Mouse (Mus musculus) gastrocnemius, adult 2 months (tissue): ENCODE data around the gene Ascc2. TPM values are rescaled to one million over a fixed set of nuclear protein-coding genes. Genes with fewer than 3 reads are reported as not detected.
"Not testable (repeated sequence)": the region's sequence is repeated elsewhere in the genome, so short reads cannot be mapped to it uniquely, and the experiment has no call there.

Source experiments
- DNase-seq: peaks from one replicate; pipeline ENCODE4 v3.0.0; 2022
- H3K27ac ChIP-seq: fragments of 200-600 bp; 2 replicates; pipeline ENCODE4 v1.8.1; 2022; ENCODE audit warnings: mild to moderate bottlenecking
- H3K4me3 ChIP-seq: fragments of 200-600 bp; 2 replicates; pipeline ENCODE4 v1.8.1; 2022; ENCODE audit warnings: mild to moderate bottlenecking, moderate library complexity
- CTCF ChIP-seq: fragments of 200-600 bp; IDR thresholded peaks from 2 replicates; pipeline ENCODE4 v1.8.1; 2022; ENCODE audit warnings: antibody characterized with exemption, mild to moderate bottlenecking, moderate library complexity
- intact Hi-C: fragments of 180-260 bp; cut with DNase I; formaldehyde crosslinking; loops from one replicate; pipeline ENCODE4 v1.15.1; 2025
- total RNA-seq, 2 experiments: library from RNA; stranded (reverse); gene quantifications; 2 replicates each; pipeline ENCODE4 v1.2.3; 2021

Ascc2 gene
- total RNA-seq, 2 experiments from 2014 or later: 14.4 to 16.7 TPM

GRCm38 (mm10) chr11:4691213-4691612 lies 53.7 kb downstream of the Ascc2 start:
- TF ChIP-seq CTCF: no peak
- no peak overlapping the region for H3K4me3 ChIP-seq
- H3K27ac ChIP-seq: no peak overlapping the region
- intact Hi-C loops: no loop called here
- DNase-seq: no peak

DNA sequence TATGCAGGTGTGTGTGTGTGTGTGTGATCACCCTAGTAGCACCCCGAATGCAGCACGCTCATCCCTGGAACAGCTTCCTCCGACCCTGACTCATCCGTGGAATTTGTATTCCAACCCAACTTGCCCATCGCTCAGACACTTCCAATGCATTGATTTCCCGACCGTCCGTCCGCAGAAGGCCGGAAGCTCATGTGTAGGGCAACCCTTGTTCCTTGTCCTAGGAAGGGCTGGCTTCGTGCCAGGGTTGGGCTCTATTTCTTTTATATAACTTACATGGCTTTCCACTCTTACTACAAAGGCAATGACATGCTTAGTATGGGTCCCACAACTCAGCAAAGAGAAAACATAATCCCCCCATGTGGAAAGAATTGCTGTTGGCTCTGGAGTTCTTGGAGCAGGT lies 54.6 kb downstream of the Ascc2 start:
- intact Hi-C loops: no loop called here
- Histone ChIP-seq H3K4me3 (no peak overlapping the region), H3K27ac (no peak overlapping the region)
- DNase-seq: no peak
- TF ChIP-seq CTCF: no peak

- intact Hi-C loops: no loop called here
- peak; percentile 57 for DNase-seq
- no peak overlapping the region for H3K4me3 ChIP-seq
- no peak overlapping the region for H3K27ac ChIP-seq
- peak; percentile 25; the same call in 1 of the 2 replicates for TF ChIP-seq CTCF
Measured at GRCm38 (mm10) chr11:4697043-4697983, 59.8 kb downstream of the Ascc2 start.

GRCm38 (mm10) chr11:4700726-4701125 lies 63.2 kb downstream of the Ascc2 start:
- TF ChIP-seq CTCF: no peak
- Histone ChIP-seq H3K27ac (no peak overlapping the region), H3K4me3 (no peak overlapping the region)
- DNase-seq: no peak
- intact Hi-C loops: loop anchor here (5.0 kb wide), 1 partner anchor 198 kb away; no protein-coding TSS in a partner anchor

DNA sequence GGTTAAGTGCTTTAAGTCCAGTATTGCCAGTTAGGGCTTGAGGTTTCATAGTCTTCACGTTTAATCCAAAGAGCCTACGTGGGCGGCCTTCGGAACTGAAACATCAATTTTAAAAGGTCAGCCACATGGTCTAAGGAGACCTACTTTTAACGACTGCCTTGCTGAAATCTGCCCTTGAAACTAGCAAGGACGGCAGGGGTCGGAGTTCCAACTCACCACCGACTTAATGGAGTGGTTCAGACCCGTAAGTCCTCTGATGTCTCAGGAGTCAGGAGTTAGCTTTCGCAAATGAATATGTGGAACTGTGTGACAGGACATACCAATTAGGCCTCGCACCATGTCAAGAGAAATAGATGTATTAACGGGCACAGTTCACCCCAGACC lies 66.1 kb downstream of the Ascc2 start:
- DNase-seq: peak; percentile 34
- Histone ChIP-seq H3K4me3 (peak overlapping the region; percentile 97), H3K27ac (peak overlapping the region; percentile 96)
- TF ChIP-seq CTCF: no peak
- intact Hi-C loops: loop anchor here (5.0 kb wide), 1 partner anchor 201 kb away; no protein-coding TSS in a partner anchor

GRCm38 (mm10) chr11:4704072-4704964 lies 66.8 kb downstream of the Ascc2 start, which contains the start of the genes Uqcr10 and Zmat5:
Gene Uqcr10, minus strand, starts transcription at chr11:4704342.
Gene Zmat5, plus strand, starts transcription at chr11:4704678.
- peak within 1 kb of the TSS; percentile 96 for H3K27ac ChIP-seq
- H3K4me3 ChIP-seq: peak within 1 kb of the TSS; percentile 97
- DNase-seq: peak; percentile 95
- intact Hi-C loops: loop anchor here (5.0 kb wide), 1 partner anchor 202 kb away; no protein-coding TSS in a partner anchor
- TF ChIP-seq CTCF: no peak

DNA sequence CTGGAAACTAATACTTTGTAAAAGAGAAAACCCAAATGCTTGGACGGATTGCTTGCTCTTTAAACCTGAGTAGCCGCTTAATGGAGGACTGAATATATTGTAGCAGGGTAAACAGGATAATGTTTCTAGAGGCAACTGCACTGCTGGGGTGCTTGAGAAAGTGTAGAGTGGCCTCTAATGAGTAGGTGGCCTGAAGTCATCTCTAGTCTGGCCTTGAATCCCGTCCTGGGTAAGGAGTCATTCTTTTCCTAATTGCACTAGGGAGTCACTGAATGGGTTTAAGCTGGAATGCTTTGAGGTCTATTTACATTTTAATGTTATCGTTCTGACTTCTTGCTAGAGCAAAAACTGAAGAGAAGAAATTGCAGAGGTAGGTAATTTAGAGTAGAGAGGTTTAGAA lies 67.6 kb downstream of the Ascc2 start:
- no peak for DNase-seq
- Histone ChIP-seq H3K4me3 (peak overlapping the region; percentile 97), H3K27ac (peak overlapping the region; percentile 96)
- no peak for TF ChIP-seq CTCF
- intact Hi-C loops: loop anchor here (5.0 kb wide), 1 partner anchor 67 kb away; no protein-coding TSS in a partner anchor

DNA sequence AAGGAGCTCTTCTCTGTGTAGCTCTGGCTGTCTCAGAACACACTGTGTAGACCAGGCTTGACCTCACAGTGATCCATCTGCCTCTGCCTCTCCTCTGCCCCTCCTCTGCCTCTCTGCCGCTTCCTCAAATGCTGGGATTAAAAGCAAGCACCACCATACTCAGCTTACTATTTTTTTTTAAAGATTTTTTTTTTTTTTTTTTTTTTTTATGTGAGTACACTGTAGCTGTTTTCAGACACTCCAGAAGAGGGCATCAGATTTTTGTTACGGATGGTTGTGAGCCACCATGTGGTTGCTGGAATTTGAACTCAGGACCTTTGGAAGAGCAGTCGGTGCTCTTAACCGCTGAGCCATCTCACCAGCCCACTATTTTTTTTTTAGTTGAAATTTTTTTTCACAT lies 72.6 kb downstream of the Ascc2 start:
- H3K4me3 ChIP-seq, H3K27ac ChIP-seq, intact Hi-C loops, DNase-seq: not testable (repeated sequence)
- peak; percentile 7; the same call in 1 of the 2 replicates for TF ChIP-seq CTCF

DNA sequence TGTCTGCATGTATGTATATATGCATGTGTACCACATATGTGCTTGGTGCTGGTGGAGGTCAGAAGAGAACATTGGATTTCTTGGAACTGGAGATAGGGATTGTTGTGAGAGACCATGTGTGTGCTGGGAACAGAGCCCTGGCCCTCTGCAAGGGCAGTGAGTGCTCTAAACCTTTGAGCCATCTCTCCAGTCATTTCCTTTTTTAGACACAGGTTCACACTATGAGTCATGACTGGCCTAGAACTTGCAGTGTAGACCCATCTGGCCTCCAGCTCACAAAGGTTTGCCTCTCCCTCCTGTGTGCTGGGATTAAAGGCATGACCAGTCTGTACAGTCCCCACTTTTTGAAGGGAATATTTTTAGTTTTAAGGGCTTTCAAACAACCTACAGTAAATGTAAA lies 75.3 kb downstream of the Ascc2 start:
- Histone ChIP-seq H3K4me3 (no peak overlapping the region), H3K27ac (no peak overlapping the region)
- DNase-seq: no peak
- no peak for TF ChIP-seq CTCF
- intact Hi-C loops: no loop called here

DNA sequence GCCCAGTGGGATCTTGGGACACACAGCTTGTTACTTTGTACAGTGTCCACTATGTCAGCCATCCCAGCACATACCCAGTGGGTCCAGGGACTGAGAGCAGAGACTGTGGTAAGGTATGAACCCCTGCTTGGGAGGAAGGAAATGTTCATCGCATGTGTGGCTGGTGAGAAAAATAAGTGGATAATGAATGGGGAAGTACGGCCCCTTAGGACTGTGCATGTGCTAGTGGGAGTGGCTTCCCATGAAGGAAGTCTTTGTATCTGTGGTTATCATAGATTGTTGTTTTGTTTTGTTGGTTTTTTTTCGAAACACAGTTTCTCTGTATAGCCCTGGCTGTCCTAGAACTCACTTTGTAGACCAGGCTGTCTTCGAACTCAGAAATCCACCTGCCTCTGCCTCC lies 77.2 kb downstream of the Ascc2 start:
- DNase-seq: no peak
- H3K27ac ChIP-seq: no peak overlapping the region
- H3K4me3 ChIP-seq: no peak overlapping the region
- intact Hi-C loops: no loop called here
- TF ChIP-seq CTCF: no peak

GRCm38 (mm10) chr11:4715596-4715995 lies 78.0 kb downstream of the Ascc2 start:
- Histone ChIP-seq H3K4me3 (no peak overlapping the region), H3K27ac (no peak overlapping the region)
- intact Hi-C loops: no loop called here
- no peak for TF ChIP-seq CTCF
- no peak for DNase-seq

DNA sequence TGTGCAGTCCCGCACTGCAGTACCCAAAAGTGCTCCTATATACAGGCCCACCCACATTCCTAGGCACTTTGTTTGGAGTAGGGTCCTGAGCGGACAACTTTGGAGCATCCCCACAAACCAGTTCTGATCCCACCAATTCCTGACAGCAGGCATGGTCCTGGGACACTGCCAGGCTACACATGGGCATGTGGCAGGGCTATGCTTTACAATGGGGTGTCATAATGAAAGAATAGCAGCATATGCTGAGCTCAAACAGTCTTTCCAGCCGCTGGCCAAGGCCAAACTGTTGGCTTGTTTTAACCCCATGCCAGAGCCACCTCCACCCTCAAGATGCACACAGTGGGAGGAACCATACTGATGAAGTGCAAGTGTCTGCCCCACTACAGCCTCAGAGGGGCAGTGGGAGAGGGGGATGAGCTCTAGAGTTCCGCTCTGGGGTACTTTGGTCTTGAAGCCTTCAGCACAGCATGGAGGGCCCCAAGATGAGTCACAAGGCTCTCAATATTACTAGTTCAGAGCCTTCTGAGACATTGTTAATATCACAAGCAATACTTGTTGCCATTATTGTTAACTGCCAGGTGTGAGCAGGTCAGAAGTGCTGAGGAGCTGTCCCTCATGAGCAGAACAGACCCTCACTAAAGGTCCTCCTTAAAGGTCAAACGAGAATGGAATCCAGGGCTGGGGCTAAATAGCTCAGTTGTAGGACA lies 79.1 kb downstream of the Ascc2 start:
- H3K27ac ChIP-seq: no peak overlapping the region
- no peak for DNase-seq
- no peak for TF ChIP-seq CTCF
- intact Hi-C loops: no loop called here
- H3K4me3 ChIP-seq: no peak overlapping the region
